Mouse (Mus musculus) adipose tissue, adult 10 weeks (tissue): ENCODE results near the gene Slc13a1. TPM values are rescaled to one million over a fixed set of nuclear protein-coding genes. Genes with fewer than 3 reads are reported as not detected.

Experiments used
- polyA plus RNA-seq: library from polyadenylated mRNA; stranded (reverse); fragments of 350-450 nt; fragmentation: Illumina TruSeq; extraction: RNeasy Lipid Tissue Mini Kit (QIAGEN cat#74804); gene quantifications from one replicate; pipeline ENCODE4 v1.2.3, GENCODE M21; 2014; ENCODE audit warnings: low read depth, low replicate concordance

Slc13a1 gene
- not detected for polyA plus RNA-seq

GRCm38 (mm10) chr6:24167734-24168327 lies at the start of gene Slc13a1:
Gene Slc13a1 (minus strand): TSS chr6:24168092.

Other genes starting within 250 kb of the Slc13a1 start
- not detected for gene Tas2r118, start 198.0 kb downstream of the Slc13a1 start, polyA plus RNA-seq